Mouse (Mus musculus) heart, postnatal 0 days (tissue): ENCODE measurements around the gene Arhgap32.

Source experiments
- CTCF ChIP-seq: IDR thresholded peaks from 2 replicates; pipeline ENCODE4 v1.5.1; 2016; ENCODE audit warnings: antibody characterized with exemption, control low read depth, low read depth
- EP300 ChIP-seq: IDR thresholded peaks from 2 replicates; pipeline ENCODE4 v1.6.1; 2016; ENCODE audit warnings: antibody characterized with exemption, low read depth

DNA sequence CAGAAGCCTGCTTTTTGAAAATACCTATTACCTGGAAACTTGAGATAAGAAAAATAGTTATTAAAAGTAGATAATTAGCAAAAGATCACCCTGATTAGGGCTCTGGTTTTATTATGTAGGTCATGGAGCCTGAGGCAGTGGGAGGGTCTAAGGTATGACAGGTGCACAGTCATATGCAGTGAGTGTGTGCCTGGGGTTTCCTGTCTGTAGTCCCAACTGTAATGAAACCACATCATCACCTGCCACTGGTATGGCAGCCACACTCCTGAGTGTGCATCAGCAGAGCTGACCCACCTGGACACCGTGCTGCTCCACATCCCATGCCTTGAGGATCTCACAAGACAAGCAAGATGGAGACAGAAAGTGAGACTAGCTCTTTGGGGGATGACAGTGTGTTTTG lies at the start of gene Arhgap32:
- no peak for TF ChIP-seq CTCF
- TF ChIP-seq EP300 = no peak
